Mouse (Mus musculus) G1E (cell line): ENCODE measurements around the gene Mycbpap. TPM values are rescaled to one million over a fixed set of nuclear protein-coding genes. Genes with fewer than 3 reads are reported as not detected.

Experiments used
- ATAC-seq: 2 replicates; pipeline ENCODE4 v1.8.0; 2016; ENCODE audit warnings: mild to moderate bottlenecking; ENCODE audit not compliant: insufficient number of reproducible peaks, poor library complexity, low FRiP score, severe bottlenecking; ENCODE audit errors: extremely low read depth
- DNase-seq: peaks from one replicate; pipeline ENCODE4 v3.0.0; 2012; ENCODE audit warnings: low spot score
- H3K27me3 ChIP-seq: 2 replicates; pipeline ENCODE4 v1.6.1; 2012; ENCODE audit warnings: mild to moderate bottlenecking, low read length, inconsistent platforms; ENCODE audit not compliant: insufficient read depth
- H3K36me3 ChIP-seq: replicated peaks from 2 replicates; pipeline ENCODE3; 2012; ENCODE audit warnings: mild to moderate bottlenecking, inconsistent platforms
- H3K4me1 ChIP-seq: 2 replicates; pipeline ENCODE4 v1.6.1; 2012; ENCODE audit warnings: low read depth, low read length, inconsistent platforms, mixed read lengths; ENCODE audit not compliant: insufficient read depth
- H3K4me3 ChIP-seq: 2 replicates; pipeline ENCODE4 v1.5.1; 2012; ENCODE audit warnings: low read depth, mild to moderate bottlenecking, inconsistent platforms, low read length, moderate library complexity, mixed read lengths
- H3K9me3 ChIP-seq: replicated peaks from 2 replicates; pipeline ENCODE4 v1.6.1; 2012; ENCODE audit warnings: inconsistent platforms
- CTCF ChIP-seq: IDR thresholded peaks from 2 replicates; pipeline ENCODE4 v1.5.1; 2012; ENCODE audit warnings: low read depth, low read length, inconsistent platforms, mixed read lengths
- GATA1 ChIP-seq: IDR thresholded peaks from 2 replicates; pipeline ENCODE4 v1.6.1; 2012; ENCODE audit warnings: borderline replicate concordance, low read length, inconsistent platforms, mixed read lengths
- GATA2 ChIP-seq: IDR thresholded peaks from 2 replicates; pipeline ENCODE4 v1.6.1; 2012; ENCODE audit warnings: low read depth, low read length, inconsistent platforms, borderline replicate concordance
- POLR2AphosphoS5 ChIP-seq: IDR thresholded peaks from 2 replicates; pipeline ENCODE4 v1.6.1; 2012; ENCODE audit warnings: low read depth, low read length, inconsistent platforms; ENCODE audit not compliant: insufficient replicate concordance
- TAL1 ChIP-seq: conservative IDR thresholded peaks from 2 replicates; pipeline ENCODE4 v1.6.1; 2012; ENCODE audit warnings: low read depth, low read length, inconsistent platforms, mixed read lengths
- polyA plus RNA-seq: library from polyadenylated mRNA; stranded (reverse); fragments of >175 nt; gene quantifications from 2 replicates; pipeline ENCODE4 v1.2.3, GENCODE M21; 2012
- total RNA-seq, 2 experiments: library from RNA; stranded (forward) in 1 of 2; stranded (reverse) in 1 of 2; fragments of 200-1000 nt in 1 of 2; fragments of >200 nt in 1 of 2; fragmentation: Nextera tagmentation in 1 of 2; gene quantifications; 2 replicates each; pipeline ENCODE4 v1.2.3; 2014 to 2017

The Mycbpap gene
- total and polyA plus RNA-seq, 3 experiments: not detected

GRCm38 (mm10) chr11:94480382-94480781 is 41.2 kb downstream of the Mycbpap start:
- H3K4me3 ChIP-seq: no peak overlapping the region
- ATAC-seq: no peak
- TF ChIP-seq GATA1: no peak
- no peak for TF ChIP-seq CTCF
- TF ChIP-seq GATA2: no peak
- TF ChIP-seq TAL1: no peak
- TF ChIP-seq POLR2AphosphoS5: no peak
- H3K36me3 ChIP-seq: no peaks in the 10 kb centered on the region
- peaks cover 17% of the 10 kb centered on the region for H3K27me3 ChIP-seq
- DNase-seq: no peak
- no peaks in the 10 kb centered on the region for H3K9me3 ChIP-seq
- no peaks in the 10 kb centered on the region; the same call in 1 of the 2 replicates for H3K4me1 ChIP-seq

GRCm38 (mm10) chr11:94477651-94478050 is 43.9 kb downstream of the Mycbpap start:
- H3K36me3 ChIP-seq: no peaks in the 10 kb centered on the region
- no peaks in the 10 kb centered on the region for H3K4me1 ChIP-seq
- H3K4me3 ChIP-seq: no peak overlapping the region
- ATAC-seq: no peak
- no peak for TF ChIP-seq POLR2AphosphoS5
- TF ChIP-seq TAL1: no peak
- TF ChIP-seq CTCF: no peak
- TF ChIP-seq GATA1: no peak
- TF ChIP-seq GATA2: no peak
- no peak for DNase-seq
- peaks cover 34% of the 10 kb centered on the region for H3K27me3 ChIP-seq
- no peaks in the 10 kb centered on the region; the same call in 1 of the 2 replicates for H3K9me3 ChIP-seq

GRCm38 (mm10) chr11:94475722-94476121 is 45.8 kb downstream of the Mycbpap start:
- Histone ChIP-seq H3K4me1 (no peaks in the 10 kb centered on the region), H3K4me3 (no peak overlapping the region), H3K36me3 (no peaks in the 10 kb centered on the region), H3K9me3 (no peaks in the 10 kb centered on the region; the same call in 1 of the 2 replicates), H3K27me3 (peaks cover 42% of the 10 kb centered on the region)
- no peak for ATAC-seq
- TF ChIP-seq POLR2AphosphoS5: no peak
- no peak for TF ChIP-seq GATA2
- no peak for TF ChIP-seq TAL1
- no peak for TF ChIP-seq CTCF
- no peak for TF ChIP-seq GATA1
- DNase-seq: no peak

- TF ChIP-seq GATA2 (no peak), GATA1 (no peak), CTCF (no peak), POLR2AphosphoS5 (no peak), TAL1 (no peak)
- Histone ChIP-seq H3K9me3 (no peaks in the 10 kb centered on the region; the same call in 1 of the 2 replicates), H3K27me3 (peaks cover 39% of the 10 kb centered on the region), H3K4me1 (no peaks in the 10 kb centered on the region), H3K36me3 (no peaks in the 10 kb centered on the region), H3K4me3 (no peak overlapping the region)
- ATAC-seq: no peak
- no peak for DNase-seq
Measured at GRCm38 (mm10) chr11:94474544-94474910, 47.0 kb downstream of the Mycbpap start.

- Histone ChIP-seq H3K4me1 (no peaks in the 10 kb centered on the region), H3K4me3 (no peak within 1 kb of the TSS), H3K27me3 (peaks cover 39% of the 10 kb centered on the region), H3K36me3 (no peaks in the 10 kb centered on the region), H3K9me3 (no peaks in the 10 kb centered on the region; the same call in 1 of the 2 replicates)
- DNase-seq (no peak), ATAC-seq (no peak)
- TF ChIP-seq CTCF: no peak
- TF ChIP-seq GATA1: no peak
- no peak for TF ChIP-seq TAL1
- no peak for TF ChIP-seq POLR2AphosphoS5
- TF ChIP-seq GATA2: no peak
Measured at GRCm38 (mm10) chr11:94473707-94474543, 47.6 kb downstream of the Mycbpap start, which contains the start of gene Cacna1g. Cacna1g (minus strand) TSS chr11:94474198.

- TF ChIP-seq GATA1 (no peak), TAL1 (no peak), CTCF (no peak), POLR2AphosphoS5 (no peak), GATA2 (no peak)
- Histone ChIP-seq H3K36me3 (no peaks in the 10 kb centered on the region), H3K4me3 (no peak overlapping the region), H3K9me3 (no peaks in the 10 kb centered on the region; the same call in 1 of the 2 replicates), H3K4me1 (no peaks in the 10 kb centered on the region), H3K27me3 (peaks cover 39% of the 10 kb centered on the region)
- no peak for ATAC-seq
- DNase-seq: no peak
Measured at GRCm38 (mm10) chr11:94472916-94473706, 48.4 kb downstream of the Mycbpap start.
